Mouse (Mus musculus) urinary bladder, postnatal 10 days (tissue): ENCODE measurements at regions not wholly inside any gene's neighbourhood (a gene's known extent, or its start where the extent isn't known, plus 50 kb on each side); places are given as distances from the start of the nearest gene placed in this dataset.

ENCODE experiments used
- DNase-seq: peaks from one replicate; pipeline ENCODE4 v3.0.0; 2022; ENCODE audit warnings: low spot score

- DNase-seq = no peak
Measured at GRCm38 (mm10) chr15:93645950-93646349, 50.3 kb upstream of the Prickle1 start.
